Mouse (Mus musculus) heart, postnatal 4 days (tissue): ENCODE data around the gene Zscan2. TPM values are rescaled to one million over a fixed set of nuclear protein-coding genes. Genes with fewer than 3 reads are reported as not detected.

Experiments used
- total RNA-seq, 2 experiments: library from RNA; stranded (reverse); gene quantifications; 2 replicates each; pipeline ENCODE4 v1.2.3; 2021

Zscan2 gene
- total RNA-seq, 2 experiments from 2014 or later = 8.4 to 9.0 TPM

Other genes starting within 250 kb of the Zscan2 start
- gene Crtc3, start 172.0 kb upstream of the Zscan2 start, total RNA-seq = 10 to 100 TPM; 19.5 to 20.3 TPM
- 10 to 100 TPM; 77.6 to 84.1 TPM for gene Iqgap1, start 34.9 kb upstream of the Zscan2 start, total RNA-seq
- gene Wdr73, start 40.3 kb downstream of the Zscan2 start, total RNA-seq = 10 to 100 TPM in 1 of 2 experiments, 1 to 10 TPM in 1; 9.2 to 11.0 TPM
- gene Nmb, start 44.2 kb downstream of the Zscan2 start, total RNA-seq = 1 to 10 TPM; 3.1 to 3.5 TPM
- gene Sec11a, start 86.9 kb downstream of the Zscan2 start, total RNA-seq = 10 to 100 TPM; 61.7 to 71.4 TPM
- gene Zfp592, start 132.8 kb downstream of the Zscan2 start, total RNA-seq = 10 to 100 TPM; 18.4 to 23.6 TPM
- gene Alpk3, start 196.7 kb downstream of the Zscan2 start, total RNA-seq = 10 to 100 TPM; 95.9 to 96.8 TPM